Mouse (Mus musculus) olfactory bulb, adult 2 months (tissue): ENCODE measurements at regions not wholly inside any gene's neighbourhood (a gene's known extent, or its start where the extent isn't known, plus 50 kb on each side); places are given as distances from the start of the nearest gene placed in this dataset.

ENCODE experiments used
- H3K27ac ChIP-seq: fragments of 200-500 bp; 2 replicates; pipeline ENCODE4 v1.5.1; 2012; ENCODE audit warnings: low read depth, low read length; ENCODE audit not compliant: insufficient read depth
- H3K4me1 ChIP-seq: fragments of 200-500 bp; 2 replicates; pipeline ENCODE4 v1.6.1; 2012; ENCODE audit warnings: low read length; ENCODE audit not compliant: control insufficient read depth, insufficient read depth
- H3K4me3 ChIP-seq: fragments of 200-500 bp; 2 replicates; pipeline ENCODE4 v1.5.1; 2012; ENCODE audit warnings: mild to moderate bottlenecking, low read depth, low read length, moderate library complexity; ENCODE audit not compliant: insufficient read depth
- CTCF ChIP-seq: fragments of 200-500 bp; IDR thresholded peaks from 2 replicates; pipeline ENCODE4 v1.5.1; 2012; ENCODE audit warnings: low read depth, mild to moderate bottlenecking, low read length, moderate library complexity; ENCODE audit not compliant: insufficient read depth
- POLR2A ChIP-seq: fragments of 200-500 bp; IDR thresholded peaks from 2 replicates; pipeline ENCODE4 v1.6.1; 2012; ENCODE audit warnings: mild to moderate bottlenecking, low read depth, low read length, moderate library complexity; ENCODE audit not compliant: insufficient read depth
- WGBS: fragments of 180-500 bp; shearing (Covaris S2); methylation state at CpG from one replicate; pipeline ENCODE4 v1.1.7; 2018; 5-methylcytosine and 5-hydroxymethylcytosine counted together

DNA sequence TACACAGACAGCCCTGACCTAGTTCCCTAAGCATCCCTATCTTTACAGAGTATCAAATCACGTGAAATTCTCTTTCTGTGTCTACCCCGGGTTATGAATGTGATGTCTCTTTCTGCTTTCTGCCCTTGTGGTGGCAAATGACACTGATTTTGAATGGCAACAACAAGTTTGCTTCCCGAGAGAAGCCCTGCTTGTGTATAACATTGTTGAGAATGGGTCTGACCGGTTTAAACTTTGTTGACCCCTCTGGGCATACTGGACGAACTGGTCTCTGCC lies 109.1 kb upstream of the Zdhhc25 start:
- WGBS, result 70% methylated on average over 5 of the region's 5 CpGs

DNA sequence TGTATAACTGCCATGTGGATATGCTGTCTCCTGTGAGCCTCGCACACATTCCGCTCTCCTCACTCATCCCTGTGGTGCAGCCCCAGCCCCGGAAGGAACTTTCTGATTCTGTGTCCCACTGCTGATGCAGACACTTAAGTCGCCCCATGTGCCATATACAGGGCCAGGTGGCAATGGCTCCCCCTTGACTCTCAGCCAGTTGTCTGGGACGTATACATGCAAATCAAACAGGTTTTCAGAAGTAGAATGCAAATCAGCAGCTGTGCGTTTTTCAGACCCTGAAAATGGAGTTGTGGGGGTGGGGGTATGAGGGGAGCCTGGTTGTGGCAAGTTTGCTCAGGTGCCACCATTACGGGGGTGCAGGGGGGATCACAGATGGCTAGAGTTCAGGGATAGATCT lies 102.1 kb upstream of the Zdhhc25 start:
- Histone ChIP-seq H3K4me1 (peaks cover 2% of the 10 kb centered on the region; the same call in 1 of the 2 replicates), H3K4me3 (no peak overlapping the region), H3K27ac (no peak overlapping the region)
- 95% methylated on average over 7 of the region's 7 CpGs for WGBS
- TF ChIP-seq CTCF (no peak), POLR2A (no peak)

More for the DNA sequence above, 109.1 kb upstream of the Zdhhc25 start:
- H3K4me1 ChIP-seq, result no peaks in the 10 kb centered on the region
- H3K27ac ChIP-seq, result no peak overlapping the region
- no peak for TF ChIP-seq POLR2A
- no peak for TF ChIP-seq CTCF
- H3K4me3 ChIP-seq, result no peak overlapping the region

DNA sequence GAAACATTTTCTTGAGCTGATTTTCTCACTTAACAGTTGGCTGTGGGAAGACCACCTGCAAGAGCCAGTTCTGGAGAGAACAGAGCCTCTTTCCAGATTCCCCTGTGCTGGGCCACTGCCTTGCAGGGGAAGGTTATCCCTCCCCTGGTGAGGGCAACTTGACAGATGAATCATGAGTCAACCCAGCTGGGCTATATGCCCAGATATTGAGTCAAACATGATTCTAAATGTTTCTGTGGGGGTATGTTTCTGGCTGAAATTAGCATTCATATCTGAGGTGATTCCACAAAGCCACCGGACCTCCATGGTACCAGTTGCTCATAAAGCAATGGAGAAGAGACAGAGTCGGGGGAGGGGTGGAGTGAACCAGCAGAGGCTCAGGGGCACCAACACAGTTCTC lies 97.8 kb upstream of the Zdhhc25 start:
- WGBS, result 70% methylated on average over 2 of the region's 2 CpGs
- Histone ChIP-seq H3K4me3 (no peak overlapping the region), H3K4me1 (peaks cover 2% of the 10 kb centered on the region; the same call in 1 of the 2 replicates), H3K27ac (no peak overlapping the region)
- TF ChIP-seq CTCF, result no peak
- no peak for TF ChIP-seq POLR2A

DNA sequence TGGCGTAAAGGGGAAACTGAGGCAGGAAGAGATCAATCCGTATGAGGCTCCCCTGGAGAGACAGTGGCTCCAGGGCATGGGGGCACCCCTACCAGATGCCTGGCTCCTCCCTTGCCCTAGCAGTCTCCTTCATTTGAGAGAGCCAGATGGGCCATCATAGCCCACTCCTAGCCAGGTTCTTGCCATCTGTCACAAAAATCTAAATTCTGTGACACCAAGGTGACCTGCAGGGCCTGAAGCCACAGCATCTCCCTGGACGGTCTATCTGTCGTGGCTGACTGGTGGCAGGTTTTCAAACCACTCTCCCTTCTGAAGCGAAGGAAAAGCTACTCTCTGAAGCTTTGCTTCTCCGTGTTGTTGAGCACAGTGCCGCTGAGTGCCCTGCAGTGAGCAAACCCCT lies 96.2 kb upstream of the Zdhhc25 start:
- Histone ChIP-seq H3K4me3 (no peak overlapping the region), H3K27ac (no peak overlapping the region), H3K4me1 (0 out of 2 replicates have a peak, but pooled peaks cover 2% of the 10 kb centered on the region)
- TF ChIP-seq POLR2A, result no peak
- TF ChIP-seq CTCF, result no peak
- WGBS, result 93% methylated on average over 7 of the region's 7 CpGs

DNA sequence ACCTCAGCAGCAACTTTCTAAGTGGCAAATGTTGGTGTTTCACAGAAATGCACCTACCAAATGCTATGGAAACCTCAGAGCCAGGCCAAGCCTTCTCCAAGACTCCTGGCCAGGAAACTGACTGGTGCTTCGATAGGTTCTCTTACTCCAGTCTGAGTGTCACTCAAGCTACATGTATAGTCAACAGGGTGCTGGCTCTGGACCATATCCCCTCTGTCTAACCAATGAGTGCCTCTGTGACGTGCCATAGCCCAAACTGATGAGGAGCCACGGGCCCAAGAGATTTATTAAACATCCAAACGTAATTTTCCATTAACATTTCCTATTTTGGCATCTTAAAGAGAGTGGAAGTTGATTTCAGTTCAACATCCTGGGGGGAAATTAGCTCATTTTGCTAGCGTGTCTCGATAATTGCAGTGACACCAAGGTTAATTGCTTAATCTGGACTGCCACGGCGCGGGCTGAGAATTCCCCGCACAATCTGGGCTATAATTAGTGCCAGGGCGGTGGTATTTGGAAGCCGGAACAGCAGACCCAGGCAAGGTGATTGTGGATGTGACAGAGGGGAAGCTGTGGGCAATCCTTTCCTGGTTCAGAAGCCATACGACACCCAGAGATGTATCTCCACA lies 94.5 kb upstream of the Zdhhc25 start:
- TF ChIP-seq CTCF (no peak), POLR2A (no peak)
- Histone ChIP-seq H3K4me1 (0 out of 2 replicates have a peak, but pooled peaks cover 2% of the 10 kb centered on the region), H3K27ac (no peak overlapping the region), H3K4me3 (no peak overlapping the region)
- WGBS, result 46% methylated on average over 13 of the region's 13 CpGs

DNA sequence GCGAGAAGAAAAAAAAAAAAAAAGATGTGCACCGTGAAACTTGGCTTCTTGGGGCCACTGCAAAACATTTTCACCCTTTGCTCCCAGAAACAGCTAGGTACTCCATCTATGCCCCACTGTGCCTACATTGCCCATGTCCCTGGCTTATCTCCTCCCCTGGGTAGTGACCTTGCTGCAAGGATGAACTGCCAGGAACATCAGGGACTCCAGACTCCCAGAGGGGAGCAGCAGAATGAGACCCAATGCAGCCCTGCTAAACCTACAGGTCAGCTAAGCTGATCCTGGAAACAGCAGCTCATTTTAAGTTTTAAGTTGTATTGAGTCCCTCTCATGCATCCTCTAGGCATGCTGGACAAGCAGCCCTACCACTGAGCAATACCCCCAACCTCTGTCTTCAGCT lies 92.2 kb upstream of the Zdhhc25 start:
- TF ChIP-seq CTCF, result no peak
- no peak for TF ChIP-seq POLR2A
- no peak overlapping the region for H3K27ac ChIP-seq
- WGBS, result 85% methylated on average over 2 of the region's 2 CpGs

DNA sequence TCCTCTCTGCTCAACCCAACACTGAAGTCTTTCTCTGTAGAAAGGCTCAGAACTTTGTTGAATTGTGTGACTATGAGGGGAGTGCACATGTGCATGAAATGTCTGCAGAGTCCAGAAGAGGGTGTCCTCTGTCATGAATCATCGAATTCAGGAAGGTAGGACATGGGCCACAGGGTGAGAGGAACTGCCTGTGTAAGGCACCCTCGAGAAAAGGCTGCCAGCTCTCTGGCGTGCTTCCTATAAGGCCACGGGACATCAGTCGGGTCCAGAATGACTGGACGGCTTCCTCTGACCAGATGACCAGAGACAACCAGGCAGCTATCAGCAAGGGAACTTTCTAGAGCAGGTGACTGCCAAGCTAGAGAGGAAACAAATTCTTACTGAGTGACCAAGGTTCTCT lies 91.1 kb upstream of the Zdhhc25 start:
- Histone ChIP-seq H3K4me1 (no peaks in the 10 kb centered on the region), H3K4me3 (no peak overlapping the region), H3K27ac (no peak overlapping the region)
- 85% methylated on average over 6 of the region's 6 CpGs for WGBS
- TF ChIP-seq POLR2A, result no peak
- no peak for TF ChIP-seq CTCF

More for the DNA sequence above, 92.2 kb upstream of the Zdhhc25 start:
- Histone ChIP-seq H3K4me1 (no peaks in the 10 kb centered on the region), H3K4me3 (no peak overlapping the region)

DNA sequence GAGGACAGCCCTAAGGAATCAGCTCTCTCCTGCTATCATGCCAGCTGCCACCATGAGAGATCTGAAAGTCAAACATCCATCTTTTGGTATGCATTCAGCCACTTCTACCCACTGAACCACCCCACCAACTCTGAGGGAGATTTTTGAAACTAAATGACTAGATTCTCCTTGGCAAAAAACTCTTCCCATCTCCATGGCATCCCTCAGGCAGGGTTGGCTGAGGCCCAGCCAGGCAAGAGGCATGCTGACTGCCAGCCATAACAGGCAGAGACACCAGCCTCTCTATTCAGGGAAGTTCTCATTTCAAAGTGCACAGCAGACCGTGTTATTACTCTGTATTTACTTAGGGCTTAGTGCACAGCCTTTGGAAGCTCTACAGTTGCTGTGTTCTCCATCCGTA lies 90.5 kb upstream of the Zdhhc25 start:
- Histone ChIP-seq H3K4me3 (no peak overlapping the region), H3K4me1 (no peaks in the 10 kb centered on the region), H3K27ac (no peak overlapping the region)
- TF ChIP-seq POLR2A, result no peak
- TF ChIP-seq CTCF, result no peak
- WGBS, result 38% methylated on average over 2 of the region's 2 CpGs

DNA sequence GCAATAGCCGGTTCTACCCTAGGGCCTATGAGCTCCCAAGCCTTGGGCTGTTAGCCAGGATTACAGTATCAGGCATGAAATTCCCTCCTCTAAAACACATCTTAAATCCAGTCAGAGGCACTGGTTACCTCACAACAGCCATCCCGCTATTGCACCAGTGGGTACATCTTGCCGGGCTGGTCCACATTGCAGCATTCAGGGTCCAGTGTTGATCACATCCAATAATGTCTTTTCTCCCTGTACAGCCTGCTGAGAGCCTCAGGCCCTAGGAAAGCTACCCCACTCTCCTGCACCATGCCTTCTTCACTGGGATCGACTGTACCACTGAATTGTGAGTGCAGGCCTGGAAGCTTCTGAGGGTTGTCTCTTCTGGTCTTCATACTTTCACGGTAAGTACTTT lies 86.0 kb upstream of the Zdhhc25 start:
- WGBS, result 93% methylated on average over 5 of the region's 5 CpGs
- TF ChIP-seq POLR2A (no peak), CTCF (no peak)
- Histone ChIP-seq H3K4me3 (no peak overlapping the region), H3K4me1 (no peaks in the 10 kb centered on the region), H3K27ac (no peak overlapping the region)

DNA sequence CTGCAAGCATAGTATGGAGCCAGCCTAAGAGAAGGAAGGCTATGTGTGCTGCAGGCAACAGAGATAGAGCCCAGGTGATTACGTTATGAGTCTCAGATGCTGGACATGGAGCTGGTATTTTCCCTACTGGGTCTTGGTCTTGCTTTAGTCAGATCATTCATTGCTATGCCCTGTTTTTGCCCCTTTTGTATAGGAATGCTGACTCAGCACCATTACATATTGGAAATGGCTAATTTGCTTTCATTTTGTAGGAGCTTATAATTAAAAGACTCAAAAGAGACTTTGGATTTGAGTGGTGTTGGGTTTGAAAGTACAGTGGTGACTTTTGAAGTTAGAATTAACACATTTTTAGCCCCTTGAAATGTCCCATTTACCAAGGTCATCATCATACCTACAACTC lies 68.9 kb upstream of the Zdhhc25 start:
- Histone ChIP-seq H3K4me1 (peaks cover 3% of the 10 kb centered on the region; the same call in 1 of the 2 replicates), H3K27ac (no peak overlapping the region), H3K4me3 (no peak overlapping the region)
- WGBS, result 100% methylated on average over 1 of the region's 1 CpGs
- TF ChIP-seq POLR2A (no peak), CTCF (no peak)
